Mouse (Mus musculus): ENCODE measurements at regions not wholly inside any gene's neighbourhood (a gene's known extent, or its start where the extent isn't known, plus 50 kb on each side); places are given as distances from the start of the nearest gene placed in this dataset.
A peak's percentile ranks its signal among the peaks of the same experiment; 100 is the strongest.

DNA sequence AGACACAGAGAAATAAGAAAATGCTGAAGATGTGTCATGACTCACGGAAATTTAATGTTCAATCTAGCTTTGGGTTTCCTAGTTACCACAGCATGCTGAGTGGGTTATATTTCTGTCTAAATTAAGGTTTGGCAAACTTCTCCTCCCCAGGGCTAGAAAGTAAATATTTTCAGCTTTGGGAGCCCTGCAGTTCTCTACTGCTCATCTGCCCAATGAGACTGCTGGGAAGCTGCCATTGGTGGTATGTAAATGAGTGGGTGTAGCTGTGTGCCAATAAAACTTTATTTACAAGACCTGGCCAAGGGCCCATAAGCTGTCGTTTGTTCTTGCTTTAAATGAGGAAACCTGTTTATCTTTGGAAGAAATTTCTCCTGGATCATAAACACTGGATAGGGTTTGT, 1189.3 kb upstream of the A1bg start:
- H3K9ac ChIP-seq (replicated peaks; ENCODE audit: low read depth, low read length), result no peak overlapping the region
- no peaks in the 10 kb centered on the region for H3K9me3 ChIP-seq (ENCODE audit: control insufficient read depth, low read length)
- H3K4me2 ChIP-seq (ENCODE audit: low read depth, low read length), result no peak overlapping the region
- no peaks in the 10 kb centered on the region for H3K27me3 ChIP-seq (ENCODE audit: control insufficient read depth, insufficient read depth, low read length)
- no peak overlapping the region for H3K4me3 ChIP-seq (ENCODE audit: low read depth, low read length)
- no peak for ATAC-seq (ENCODE audit: low read depth)
- H3K4me1 ChIP-seq (ENCODE audit: control insufficient read depth, insufficient read depth, low read length), result peaks cover 3% of the 10 kb centered on the region; the same call in 1 of the 2 replicates
- no peaks in the 10 kb centered on the region for H3K36me3 ChIP-seq (ENCODE audit: control insufficient read depth, insufficient read depth, low read length)
- 69% methylated on average over 2 of the region's 2 CpGs for WGBS
- no peak overlapping the region for H3K27ac ChIP-seq (ENCODE audit: low read depth, low read length)

DNA sequence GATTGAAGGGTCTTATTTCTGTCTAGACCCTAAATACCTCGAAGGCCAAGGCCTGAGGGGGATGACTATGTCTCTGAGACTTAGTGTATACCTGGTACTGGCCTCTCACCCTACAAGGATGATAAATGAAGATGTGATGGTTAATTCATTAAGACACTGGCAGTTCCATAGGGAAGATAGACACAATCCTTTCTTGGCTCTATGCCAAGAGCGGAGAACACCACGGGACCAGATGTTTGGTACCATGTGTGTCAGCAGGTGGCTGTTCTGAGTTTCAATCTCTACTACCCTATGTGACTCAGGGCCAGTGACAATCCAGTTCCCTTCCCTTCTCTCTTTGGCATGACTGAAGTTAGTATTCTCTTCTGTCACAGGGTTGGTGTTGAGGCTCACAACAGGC, 1185.2 kb upstream of the A1bg start:
- WGBS, result 67% methylated on average over 3 of the region's 3 CpGs
- H3K36me3 ChIP-seq (ENCODE audit: control insufficient read depth, insufficient read depth, low read length), result no peaks in the 10 kb centered on the region
- no peak for ATAC-seq (ENCODE audit: low read depth)

DNA sequence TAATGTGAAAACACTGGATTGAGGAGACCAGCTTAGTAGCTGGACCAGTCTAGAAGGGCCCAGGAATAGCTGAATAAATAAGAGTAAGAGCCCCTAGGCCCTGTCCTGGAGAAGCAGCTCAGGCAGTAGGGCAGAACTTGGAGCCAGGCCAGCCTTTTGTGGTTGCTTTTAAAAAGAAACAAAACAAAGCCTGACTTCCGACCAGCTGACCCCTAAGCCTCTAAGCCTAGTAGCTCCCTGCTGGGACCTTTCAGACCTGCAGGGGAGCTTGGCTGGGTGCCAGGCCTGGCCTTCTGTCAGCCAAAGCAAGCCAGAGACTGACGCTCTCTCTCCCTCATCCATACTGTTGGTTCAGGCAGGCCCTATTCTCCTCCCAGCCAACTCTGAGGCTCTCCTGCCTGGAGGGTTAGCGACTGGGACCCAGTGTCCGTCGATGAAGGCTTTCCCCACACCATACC, 1183.7 kb upstream of the A1bg start:
- Histone ChIP-seq H3K4me1 (ENCODE audit: control insufficient read depth, insufficient read depth, low read length) (peaks cover 7% of the 10 kb centered on the region; the same call in 1 of the 2 replicates), H3K9me3 (ENCODE audit: control insufficient read depth, low read length) (no peaks in the 10 kb centered on the region), H3K9ac (replicated peaks; ENCODE audit: low read depth, low read length) (no peak overlapping the region), H3K4me3 (ENCODE audit: low read depth, low read length) (no peak overlapping the region), H3K27ac (ENCODE audit: low read depth, low read length) (no peak overlapping the region), H3K36me3 (ENCODE audit: control insufficient read depth, insufficient read depth, low read length) (no peaks in the 10 kb centered on the region), H3K4me2 (ENCODE audit: low read depth, low read length) (no peak overlapping the region), H3K27me3 (ENCODE audit: control insufficient read depth, insufficient read depth, low read length) (no peaks in the 10 kb centered on the region)
- ATAC-seq (ENCODE audit: low read depth), result peak; percentile 80
- WGBS, result 7% methylated on average over 5 of the region's 5 CpGs

More for the DNA sequence above, 1185.2 kb upstream of the A1bg start:
- H3K27me3 ChIP-seq (ENCODE audit: control insufficient read depth, insufficient read depth, low read length), result no peaks in the 10 kb centered on the region
- H3K9me3 ChIP-seq (ENCODE audit: control insufficient read depth, low read length), result no peaks in the 10 kb centered on the region
- peaks cover 7% of the 10 kb centered on the region; the same call in 1 of the 2 replicates for H3K4me1 ChIP-seq (ENCODE audit: control insufficient read depth, insufficient read depth, low read length)
- no peak overlapping the region for H3K9ac ChIP-seq (replicated peaks; ENCODE audit: low read depth, low read length)
- no peak overlapping the region for H3K4me2 ChIP-seq (ENCODE audit: low read depth, low read length)
- H3K27ac ChIP-seq (ENCODE audit: low read depth, low read length), result no peak overlapping the region
- no peak overlapping the region for H3K4me3 ChIP-seq (ENCODE audit: low read depth, low read length)

DNA sequence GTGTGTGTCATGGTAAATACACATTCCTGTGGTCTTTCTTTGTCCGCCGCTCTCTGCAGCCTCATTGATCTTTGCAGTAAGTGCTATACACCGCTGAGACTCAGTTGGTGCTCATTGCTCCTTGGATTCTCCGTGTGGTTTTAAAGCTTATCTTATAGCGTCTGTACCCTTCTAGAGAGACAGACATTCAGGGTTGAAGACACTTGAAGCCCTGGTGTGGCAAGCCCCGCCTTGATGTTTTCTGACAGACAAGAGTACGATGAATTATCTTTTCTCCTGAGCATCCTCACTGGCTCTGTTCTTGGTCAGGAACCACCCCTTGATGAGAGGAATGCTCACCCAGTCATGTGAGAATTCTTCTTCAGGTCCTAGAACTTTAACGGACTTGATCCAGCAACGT, 1182.7 kb upstream of the A1bg start:
- H3K27me3 ChIP-seq (ENCODE audit: control insufficient read depth, insufficient read depth, low read length), result no peaks in the 10 kb centered on the region
- no peak overlapping the region for H3K4me2 ChIP-seq (ENCODE audit: low read depth, low read length)
- peaks cover 7% of the 10 kb centered on the region; the same call in 1 of the 2 replicates for H3K4me1 ChIP-seq (ENCODE audit: control insufficient read depth, insufficient read depth, low read length)
- no peaks in the 10 kb centered on the region for H3K9me3 ChIP-seq (ENCODE audit: control insufficient read depth, low read length)
- 61% methylated on average over 9 of the region's 9 CpGs for WGBS
- no peak overlapping the region for H3K27ac ChIP-seq (ENCODE audit: low read depth, low read length)
- H3K36me3 ChIP-seq (ENCODE audit: control insufficient read depth, insufficient read depth, low read length), result no peaks in the 10 kb centered on the region
- no peak overlapping the region for H3K9ac ChIP-seq (replicated peaks; ENCODE audit: low read depth, low read length)
- no peak for ATAC-seq (ENCODE audit: low read depth)
- H3K4me3 ChIP-seq (ENCODE audit: low read depth, low read length), result no peak overlapping the region

DNA sequence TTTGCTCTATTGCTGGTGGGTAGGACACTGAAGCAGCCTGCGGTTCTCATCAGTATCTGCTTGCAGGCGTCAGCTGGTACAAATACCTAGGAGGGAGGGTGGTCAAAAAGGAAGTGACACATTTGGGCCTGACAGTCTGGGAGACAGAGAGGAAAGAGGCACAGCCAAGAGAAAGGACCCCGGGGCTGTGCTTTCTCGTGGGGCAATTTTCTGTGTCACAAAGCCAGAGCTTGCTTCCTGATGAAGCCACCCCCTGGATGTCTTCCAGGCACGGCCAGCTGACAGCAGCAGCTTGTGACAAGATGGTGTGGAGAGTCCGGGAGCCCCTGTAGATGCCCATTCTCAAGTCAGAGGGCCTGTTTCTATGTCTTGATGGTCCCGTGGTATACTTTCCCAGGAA, 1181.8 kb upstream of the A1bg start:
- ATAC-seq (ENCODE audit: low read depth), result no peak
- 43% methylated on average over 7 of the region's 7 CpGs for WGBS

DNA sequence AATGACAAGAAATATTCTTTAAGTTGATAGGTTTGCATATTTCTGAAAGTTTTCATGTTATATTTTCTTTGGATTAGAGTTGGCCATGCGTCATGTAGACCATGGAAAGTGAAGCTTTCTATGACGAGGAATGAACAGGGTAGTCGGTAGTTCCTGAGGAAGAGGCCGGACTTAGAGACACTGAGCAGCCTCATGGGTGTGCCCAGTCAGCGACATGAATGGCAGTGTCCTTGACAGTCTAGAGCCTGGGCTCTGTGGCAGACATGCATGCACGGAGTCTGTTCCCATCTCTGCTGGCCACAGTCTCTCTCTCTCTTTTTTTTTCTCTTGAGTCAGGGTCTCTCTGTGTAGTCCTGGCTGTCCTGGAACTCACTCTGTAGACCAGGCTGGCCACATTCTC, 1176.9 kb upstream of the A1bg start:
- no peak for ATAC-seq (ENCODE audit: low read depth)
- H3K36me3 ChIP-seq (ENCODE audit: control insufficient read depth, insufficient read depth, low read length), result no peaks in the 10 kb centered on the region
- 95% methylated on average over 6 of the region's 6 CpGs for WGBS
- H3K9ac ChIP-seq (replicated peaks; ENCODE audit: low read depth, low read length), result no peak overlapping the region
- H3K4me2 ChIP-seq (ENCODE audit: low read depth, low read length), result no peak overlapping the region
- H3K4me1 ChIP-seq (ENCODE audit: control insufficient read depth, insufficient read depth, low read length), result no peaks in the 10 kb centered on the region
- no peaks in the 10 kb centered on the region for H3K27me3 ChIP-seq (ENCODE audit: control insufficient read depth, insufficient read depth, low read length)
- H3K9me3 ChIP-seq (ENCODE audit: control insufficient read depth, low read length), result no peaks in the 10 kb centered on the region
- H3K27ac ChIP-seq (ENCODE audit: low read depth, low read length), result no peak overlapping the region
- no peak overlapping the region for H3K4me3 ChIP-seq (ENCODE audit: low read depth, low read length)

More for the DNA sequence above, 1181.8 kb upstream of the A1bg start:
- Histone ChIP-seq H3K4me1 (ENCODE audit: control insufficient read depth, insufficient read depth, low read length) (peaks cover 7% of the 10 kb centered on the region; the same call in 1 of the 2 replicates), H3K27ac (ENCODE audit: low read depth, low read length) (no peak overlapping the region), H3K27me3 (ENCODE audit: control insufficient read depth, insufficient read depth, low read length) (no peaks in the 10 kb centered on the region), H3K4me2 (ENCODE audit: low read depth, low read length) (no peak overlapping the region), H3K9me3 (ENCODE audit: control insufficient read depth, low read length) (no peaks in the 10 kb centered on the region), H3K4me3 (ENCODE audit: low read depth, low read length) (no peak overlapping the region), H3K36me3 (ENCODE audit: control insufficient read depth, insufficient read depth, low read length) (no peaks in the 10 kb centered on the region), H3K9ac (replicated peaks; ENCODE audit: low read depth, low read length) (no peak overlapping the region)

DNA sequence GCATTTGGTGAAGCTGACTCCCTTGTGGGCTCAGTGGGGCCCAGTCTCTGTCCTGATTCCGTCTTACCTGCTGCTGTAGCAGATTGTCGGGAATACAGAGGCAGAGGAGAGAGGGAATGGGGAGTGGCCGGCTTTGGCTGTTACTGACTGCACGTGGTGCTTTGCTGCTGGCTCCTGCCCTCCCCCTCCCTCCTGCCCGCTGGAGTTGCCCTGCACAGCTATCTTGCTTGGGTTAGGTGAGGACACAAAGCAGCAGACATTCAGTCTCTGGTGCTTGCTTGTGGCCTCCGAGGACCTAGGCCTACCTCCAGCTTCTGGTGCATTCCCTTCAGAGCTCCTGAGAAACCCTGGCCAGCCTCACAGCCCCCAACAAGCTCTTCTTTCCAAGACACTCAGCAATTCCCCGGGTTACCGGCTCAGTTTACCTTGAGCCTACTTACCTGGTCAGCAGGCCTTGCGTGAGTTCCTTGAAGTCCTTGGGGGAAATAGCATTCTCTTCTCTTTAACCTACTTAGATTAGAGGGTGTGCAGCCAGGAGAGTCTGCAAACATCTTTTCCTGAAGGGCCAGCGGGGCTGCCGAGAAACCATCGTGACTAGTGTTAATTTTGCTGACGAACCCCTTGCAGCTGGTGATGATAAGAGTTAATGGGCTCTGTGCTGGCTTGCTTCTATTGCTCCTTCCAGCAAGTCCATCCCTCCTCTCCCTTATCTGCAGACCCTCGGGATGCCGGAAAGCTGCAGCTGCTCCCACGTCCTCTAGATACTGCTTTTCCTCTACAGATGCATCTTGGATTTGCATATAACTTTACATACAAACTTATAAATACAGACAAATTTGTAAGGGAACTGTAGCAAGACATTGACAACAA, 1176.2 kb upstream of the A1bg start:
- ATAC-seq (ENCODE audit: low read depth), result no peak
- Histone ChIP-seq H3K27me3 (ENCODE audit: control insufficient read depth, insufficient read depth, low read length) (no peaks in the 10 kb centered on the region), H3K27ac (ENCODE audit: low read depth, low read length) (no peak overlapping the region), H3K4me1 (ENCODE audit: control insufficient read depth, insufficient read depth, low read length) (no peaks in the 10 kb centered on the region), H3K9ac (replicated peaks; ENCODE audit: low read depth, low read length) (no peak overlapping the region), H3K36me3 (ENCODE audit: control insufficient read depth, insufficient read depth, low read length) (no peaks in the 10 kb centered on the region), H3K4me2 (ENCODE audit: low read depth, low read length) (no peak overlapping the region), H3K4me3 (ENCODE audit: low read depth, low read length) (no peak overlapping the region), H3K9me3 (ENCODE audit: control insufficient read depth, low read length) (no peaks in the 10 kb centered on the region)
- WGBS, result 51% methylated on average over 16 of the region's 16 CpGs

DNA sequence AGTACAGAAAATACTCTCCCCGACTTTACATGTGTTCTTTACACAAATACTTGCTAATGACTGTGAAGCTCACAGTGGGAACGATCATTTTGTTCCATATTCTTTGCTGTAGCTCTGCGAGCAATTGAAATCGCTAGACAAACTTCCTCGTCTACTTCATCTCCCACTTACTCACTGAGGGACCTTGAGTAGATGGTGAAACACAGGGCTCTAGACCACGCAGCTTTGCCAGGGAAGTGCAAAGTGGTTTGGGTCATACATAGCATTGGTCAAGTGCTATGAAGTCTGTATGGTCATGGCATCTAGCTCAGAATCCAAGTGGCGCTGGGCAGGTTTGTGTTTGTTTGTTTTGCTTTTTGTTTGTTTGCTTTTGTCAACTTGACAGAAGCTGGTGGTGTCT, 1174.0 kb upstream of the A1bg start:
- Histone ChIP-seq H3K4me3 (ENCODE audit: low read depth, low read length) (no peak overlapping the region), H3K4me2 (ENCODE audit: low read depth, low read length) (no peak overlapping the region), H3K27me3 (ENCODE audit: control insufficient read depth, insufficient read depth, low read length) (no peaks in the 10 kb centered on the region), H3K9me3 (ENCODE audit: control insufficient read depth, low read length) (no peaks in the 10 kb centered on the region), H3K36me3 (ENCODE audit: control insufficient read depth, insufficient read depth, low read length) (no peaks in the 10 kb centered on the region), H3K9ac (replicated peaks; ENCODE audit: low read depth, low read length) (no peak overlapping the region), H3K4me1 (ENCODE audit: control insufficient read depth, insufficient read depth, low read length) (peaks cover 10% of the 10 kb centered on the region), H3K27ac (ENCODE audit: low read depth, low read length) (no peak overlapping the region)
- 85% methylated on average over 7 of the region's 7 CpGs for WGBS
- no peak for ATAC-seq (ENCODE audit: low read depth)

DNA sequence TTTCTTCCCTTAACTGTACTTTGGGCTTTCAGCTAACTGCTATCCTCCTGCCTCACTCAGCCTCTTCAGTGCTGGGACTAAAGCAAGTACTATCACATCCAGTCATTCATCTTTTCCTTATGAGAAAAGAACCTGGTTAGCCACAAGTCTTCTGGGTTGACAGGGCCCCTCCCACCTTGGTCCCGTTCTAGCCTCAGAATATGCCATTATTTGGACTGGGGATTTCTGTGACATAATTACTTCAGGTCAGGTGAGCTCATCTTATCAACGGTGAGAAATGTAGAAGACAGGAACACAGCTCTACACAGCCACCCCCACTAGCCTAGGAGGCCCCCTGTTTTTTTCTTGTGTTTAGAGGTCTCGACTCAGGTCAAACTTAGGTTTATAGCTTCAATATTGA, 1172.4 kb upstream of the A1bg start:
- no peaks in the 10 kb centered on the region for H3K27me3 ChIP-seq (ENCODE audit: control insufficient read depth, insufficient read depth, low read length)
- no peak overlapping the region for H3K9ac ChIP-seq (replicated peaks; ENCODE audit: low read depth, low read length)
- H3K9me3 ChIP-seq (ENCODE audit: control insufficient read depth, low read length), result no peaks in the 10 kb centered on the region
- H3K36me3 ChIP-seq (ENCODE audit: control insufficient read depth, insufficient read depth, low read length), result no peaks in the 10 kb centered on the region
- no peak overlapping the region for H3K4me2 ChIP-seq (ENCODE audit: low read depth, low read length)
- peaks cover 10% of the 10 kb centered on the region for H3K4me1 ChIP-seq (ENCODE audit: control insufficient read depth, insufficient read depth, low read length)
- H3K27ac ChIP-seq (ENCODE audit: low read depth, low read length), result no peak overlapping the region
- WGBS, result 89% methylated on average over 3 of the region's 3 CpGs
- H3K4me3 ChIP-seq (ENCODE audit: low read depth, low read length), result no peak overlapping the region
- ATAC-seq (ENCODE audit: low read depth), result no peak

All from neural tube, embryonic 14.5 days (tissue).